Comparison of ENCODE assay signal across 47 mouse cellular contexts in genomic region chr8:105078591-105078990, GRCm38 (mm10). TPM values are rescaled to one million over a fixed set of nuclear protein-coding genes. Genes with fewer than 3 reads are reported as not detected.
"Had no signal": no experiment of that assay in that cellular context is flagged by ENCODE, and none has a peak within 500 bp of the region (broad histone marks: within the 10 kb centered on the region; RNA-seq: fewer than 3 reads in every experiment).

No protein-coding gene starts in this region.

- H3K4me1 ChIP-seq: limb, embryonic 10.5 days; limb, embryonic 12.5 days; limb, embryonic 13.5 days; limb, embryonic 15.5 days; liver, embryonic 12.5 days; liver, embryonic 13.5 days; liver, embryonic 15.5 days; lung, embryonic 15.5 days; megakaryocyte, embryonic 14.5 days; midbrain, embryonic 10.5 days; midbrain, embryonic 12.5 days; midbrain, embryonic 13.5 days; midbrain, embryonic 15.5 days; neural tube, embryonic 12.5 days had no signal

- H3K27ac ChIP-seq: left cerebral cortex, adult 2 months; limb, embryonic 10.5 days; limb, embryonic 12.5 days; limb, embryonic 13.5 days; limb, embryonic 15.5 days; liver, embryonic 12.5 days; liver, embryonic 13.5 days; liver, embryonic 14.5 days; liver, embryonic 15.5 days; lung, embryonic 15.5 days; macrophage; midbrain, embryonic 10.5 days; midbrain, embryonic 12.5 days; midbrain, embryonic 13.5 days; midbrain, embryonic 15.5 days; neural tube, embryonic 12.5 days had no signal

- H3K9ac ChIP-seq: limb, embryonic 12.5 days; limb, embryonic 13.5 days; limb, embryonic 15.5 days; liver, embryonic 12.5 days; liver, embryonic 13.5 days; liver, embryonic 14.5 days; liver, embryonic 15.5 days; liver, postnatal 0 days; lung, embryonic 14.5 days; lung, embryonic 15.5 days; midbrain, embryonic 12.5 days; midbrain, embryonic 13.5 days; midbrain, embryonic 15.5 days; neural tube, embryonic 12.5 days had no signal

- H3K4me3 ChIP-seq: left cerebral cortex, adult 2 months; limb, embryonic 10.5 days; limb, embryonic 12.5 days; limb, embryonic 13.5 days; limb, embryonic 15.5 days; liver, embryonic 12.5 days; liver, embryonic 13.5 days; liver, embryonic 15.5 days; lung, embryonic 15.5 days; megakaryocyte, embryonic 14.5 days; midbrain, embryonic 10.5 days; midbrain, embryonic 12.5 days; midbrain, embryonic 13.5 days; midbrain, embryonic 15.5 days; myocyte; neural tube, embryonic 12.5 days had no signal

- H3K36me3 ChIP-seq: limb, embryonic 10.5 days; limb, embryonic 12.5 days; limb, embryonic 13.5 days; limb, embryonic 15.5 days; liver, embryonic 12.5 days; liver, embryonic 13.5 days; liver, embryonic 15.5 days; lung, embryonic 15.5 days; midbrain, embryonic 10.5 days; midbrain, embryonic 12.5 days; midbrain, embryonic 13.5 days; midbrain, embryonic 15.5 days; neural tube, embryonic 12.5 days had no signal

- DNase-seq: left cerebral cortex, postnatal 4 days; liver, embryonic 13.5 days; liver, postnatal 0 days; lung, adult 18-20 months; lung, adult 2 months; lung, embryonic 14.5 days; lung, postnatal 10 days; lung, postnatal 14 days; lung, postnatal 36 days; lung, postnatal 4 days; midbrain, embryonic 14.5 days had no signal

- H3K27me3 ChIP-seq: limb, embryonic 12.5 days; limb, embryonic 13.5 days; limb, embryonic 15.5 days; liver, embryonic 12.5 days; liver, embryonic 13.5 days; liver, embryonic 15.5 days; lung, embryonic 15.5 days; midbrain, embryonic 12.5 days; midbrain, embryonic 13.5 days; midbrain, embryonic 15.5 days; neural tube, embryonic 12.5 days had no signal

RNA-seq across cellular contexts. Expression of gene Ces3b, which starts 5.0 kb away (rescaled TPM):
- total RNA-seq: left cerebral cortex, adult 2 months; left cerebral cortex, adult 8-10 months; left cerebral cortex, postnatal 10 days; left cerebral cortex, postnatal 14 days; left cerebral cortex, postnatal 25 days; left cerebral cortex, postnatal 36 days; left cerebral cortex, postnatal 4 days; megakaryocyte progenitor cell, adult 5-6 weeks; megakaryocyte, adult 5-6 weeks; megakaryocyte-erythroid progenitor cell, adult 5-6 weeks; midbrain, postnatal 0 days; monocyte, adult 5-6 weeks had no signal
- polyA plus RNA-seq: limb, embryonic 10.5 days; limb, embryonic 11.5 days; limb, embryonic 12.5 days; limb, embryonic 13.5 days; limb, embryonic 14.5 days; limb, embryonic 15.5 days; liver, embryonic 11.5 days; liver, embryonic 12.5 days; liver, embryonic 13.5 days; liver, embryonic 14.5 days; liver, embryonic 15.5 days; liver, embryonic 16.5 days; lung, embryonic 14.5 days; lung, embryonic 15.5 days; lung, embryonic 16.5 days; lung, postnatal 0 days; macrophage; midbrain, embryonic 10.5 days; midbrain, embryonic 11.5 days; midbrain, embryonic 12.5 days; midbrain, embryonic 13.5 days; midbrain, embryonic 14.5 days; midbrain, embryonic 15.5 days; midbrain, embryonic 16.5 days; midbrain, postnatal 0 days; myocyte; neural tube, embryonic 11.5 days; neural tube, embryonic 12.5 days had no signal

RNA-seq across cellular contexts. Expression of gene Ces3a, which starts 30.2 kb away (rescaled TPM):
- total RNA-seq: left cerebral cortex, adult 2 months; left cerebral cortex, adult 8-10 months; left cerebral cortex, postnatal 10 days; left cerebral cortex, postnatal 14 days; left cerebral cortex, postnatal 25 days; left cerebral cortex, postnatal 36 days; left cerebral cortex, postnatal 4 days; megakaryocyte progenitor cell, adult 5-6 weeks; megakaryocyte, adult 5-6 weeks; megakaryocyte-erythroid progenitor cell, adult 5-6 weeks; midbrain, postnatal 0 days; monocyte, adult 5-6 weeks had no signal
- polyA plus RNA-seq: limb, embryonic 10.5 days; limb, embryonic 11.5 days; limb, embryonic 12.5 days; limb, embryonic 13.5 days; limb, embryonic 14.5 days; limb, embryonic 15.5 days; liver, embryonic 11.5 days; liver, embryonic 12.5 days; lung, embryonic 14.5 days; lung, embryonic 15.5 days; lung, embryonic 16.5 days; lung, postnatal 0 days; macrophage; midbrain, embryonic 10.5 days; midbrain, embryonic 11.5 days; midbrain, embryonic 12.5 days; midbrain, embryonic 13.5 days; midbrain, embryonic 14.5 days; midbrain, embryonic 15.5 days; midbrain, embryonic 16.5 days; midbrain, postnatal 0 days; myocyte; neural tube, embryonic 11.5 days; neural tube, embryonic 12.5 days had no signal

RNA-seq across cellular contexts. Expression of gene Ces4a, which starts 53.0 kb away (rescaled TPM):
- total RNA-seq: left cerebral cortex, adult 2 months; left cerebral cortex, adult 8-10 months; left cerebral cortex, postnatal 10 days; left cerebral cortex, postnatal 14 days; left cerebral cortex, postnatal 25 days; left cerebral cortex, postnatal 36 days; left cerebral cortex, postnatal 4 days; megakaryocyte progenitor cell, adult 5-6 weeks; megakaryocyte, adult 5-6 weeks; megakaryocyte-erythroid progenitor cell, adult 5-6 weeks; midbrain, postnatal 0 days; monocyte, adult 5-6 weeks had no signal
- polyA plus RNA-seq: limb, embryonic 10.5 days; limb, embryonic 11.5 days; limb, embryonic 12.5 days; limb, embryonic 13.5 days; limb, embryonic 14.5 days; limb, embryonic 15.5 days; liver, embryonic 11.5 days; liver, embryonic 12.5 days; liver, embryonic 13.5 days; liver, embryonic 14.5 days; liver, embryonic 15.5 days; liver, embryonic 16.5 days; lung, adult 2 months; lung, embryonic 14.5 days; lung, embryonic 15.5 days; lung, embryonic 16.5 days; lung, postnatal 0 days; macrophage; midbrain, embryonic 10.5 days; midbrain, embryonic 11.5 days; midbrain, embryonic 12.5 days; midbrain, embryonic 13.5 days; midbrain, embryonic 14.5 days; midbrain, embryonic 16.5 days; midbrain, postnatal 0 days; myocyte; neural tube, embryonic 11.5 days; neural tube, embryonic 12.5 days had no signal
